Mouse (Mus musculus) retina, adult 2 months (tissue): ENCODE measurements around the gene Sprn.

Source experiments
- DNase-seq: peaks from one replicate; pipeline ENCODE4 v3.0.0-alpha.2; 2012; ENCODE audit warnings: low read depth, low spot score

Sprn gene

GRCm38 (mm10) chr7:140154218-140154927, at the start of gene Sprn:
Sprn (minus strand) TSS chr7:140154877.
- peak; percentile 40 for DNase-seq

GRCm38 (mm10) chr7:140201090-140201489, 46.4 kb upstream of the Sprn start:
- DNase-seq: no peak

GRCm38 (mm10) chr7:140196002-140196401, 41.3 kb upstream of the Sprn start:
- DNase-seq: no peak

- no peak for DNase-seq
These were observed 39.4 kb upstream of the Sprn start for GRCm38 (mm10) chr7:140194031-140194430.

GRCm38 (mm10) chr7:140192851-140193250, 38.2 kb upstream of the Sprn start:
- DNase-seq: no peak

- no peak for DNase-seq
These were observed 37.8 kb upstream of the Sprn start for GRCm38 (mm10) chr7:140192445-140192844.

GRCm38 (mm10) chr7:140190435-140190834, 35.8 kb upstream of the Sprn start:
- no peak for DNase-seq

GRCm38 (mm10) chr7:140188391-140189328, 34.0 kb upstream of the Sprn start:
- DNase-seq: peak; percentile 30

- DNase-seq: no peak
These were observed 33.2 kb upstream of the Sprn start for GRCm38 (mm10) chr7:140187721-140188390.

- no peak for DNase-seq
These were observed 32.3 kb upstream of the Sprn start for GRCm38 (mm10) chr7:140186646-140187620.

GRCm38 (mm10) chr7:140184206-140184605, 29.5 kb upstream of the Sprn start:
- DNase-seq: no peak

- DNase-seq: no peak
These were observed 26.0 kb upstream of the Sprn start for GRCm38 (mm10) chr7:140180692-140181091.

- DNase-seq: no peak
These were observed 24.5 kb upstream of the Sprn start for GRCm38 (mm10) chr7:140179176-140179575.

- no peak for DNase-seq
These were observed 18.3 kb upstream of the Sprn start, which contains the start of gene Olfr523 for GRCm38 (mm10) chr7:140172936-140173335. Olfr523 (plus strand) TSS chr7:140173217.

GRCm38 (mm10) chr7:140170863-140171262, 16.2 kb upstream of the Sprn start:
- no peak for DNase-seq

GRCm38 (mm10) chr7:140169386-140169785, 14.7 kb upstream of the Sprn start:
- DNase-seq: no peak

- no peak for DNase-seq
These were observed 13.3 kb upstream of the Sprn start for GRCm38 (mm10) chr7:140167950-140168349.

- no peak for DNase-seq
These were observed 10.0 kb upstream of the Sprn start, which contains the start of gene Olfr522 for GRCm38 (mm10) chr7:140164664-140165063. Olfr522 (minus strand) TSS chr7:140164764.

- no peak for DNase-seq
These were observed 5.7 kb upstream of the Sprn start for GRCm38 (mm10) chr7:140160363-140160762.

GRCm38 (mm10) chr7:140153829-140154217, 854 bp downstream of the Sprn start:
- peak; percentile 22 for DNase-seq

GRCm38 (mm10) chr7:140153383-140153782, 1.3 kb downstream of the Sprn start:
- DNase-seq: peak; percentile 13
